Mouse (Mus musculus): ENCODE measurements around the gene Capn12. TPM values are rescaled to one million over a fixed set of nuclear protein-coding genes. Genes with fewer than 3 reads are reported as not detected.

The Capn12 gene
- total and polyA plus RNA-seq, 3 experiments: 0.17 TPM; not detected in 2

- H3K79me2 ChIP-seq (replicated peaks; ENCODE audit: control insufficient read depth, extremely low read depth, insufficient read depth, poor library complexity, severe bottlenecking): peaks cover 16% of the 10 kb centered on the region; the same call in 1 of the 2 replicates
- TF ChIP-seq HCFC1 (IDR thresholded peaks at IDR 0.05; ENCODE audit: low read depth, low read length) (no peak), PAX5 (IDR thresholded peaks at IDR 0.05; ENCODE audit: low read length) (no peak), RAD21 (IDR thresholded peaks at IDR 0.05; ENCODE audit: low read depth, low read length) (no peak; the same call in 1 of the 2 replicates), JUN (IDR thresholded peaks at IDR 0.05; ENCODE audit: insufficient read depth, low read depth, low read length) (no peak), ZKSCAN1 (IDR thresholded peaks at IDR 0.05; ENCODE audit: borderline replicate concordance, low read depth, low read length) (no peak), SIN3A (IDR thresholded peaks at IDR 0.05; ENCODE audit: low read length) (no peak), CHD1 (IDR thresholded peaks at IDR 0.05; ENCODE audit: low read depth, low read length) (no peak), ZNF384 (IDR thresholded peaks at IDR 0.05; ENCODE audit: low read depth, low read length) (no peak), CHD2 (IDR thresholded peaks at IDR 0.05; ENCODE audit: low read length) (no peak), KAT2A (IDR thresholded peaks at IDR 0.05; ENCODE audit: insufficient replicate concordance, low read length) (no peak), NELFE (IDR thresholded peaks at IDR 0.05; ENCODE audit: low read depth, low read length) (no peak), IRF4 (IDR thresholded peaks at IDR 0.05; ENCODE audit: low read depth, low read length) (no peak), E2F4 (IDR thresholded peaks at IDR 0.05; ENCODE audit: insufficient replicate concordance, low read depth, low read length) (no peak), MAFK (IDR thresholded peaks at IDR 0.05; ENCODE audit: insufficient replicate concordance, low read length) (no peak), TBP (conservative IDR thresholded peaks at IDR 0.05; ENCODE audit: low read depth, low read length) (no peak), GABPA (IDR thresholded peaks at IDR 0.05; ENCODE audit: insufficient replicate concordance, low read depth, low read length) (no peak), USF2 (conservative IDR thresholded peaks at IDR 0.05; ENCODE audit: low read depth, low read length) (no peak)
- H3K27ac ChIP-seq (ENCODE audit: insufficient read depth, low read depth): no peak overlapping the region
- H3K27me3 ChIP-seq (replicated peaks): no peaks in the 10 kb centered on the region
- in situ Hi-C loops (cut with MboI; ENCODE audit: low pct_ligation_motif_present, low pct_unique_long_range_greater_than_20kb, low sequenced_read_pairs): no loop called here
- H3K4me3 ChIP-seq (replicated peaks in 1 of 3; ENCODE audit: low read depth in 2 of 3, low read length in 2 of 3, poor library complexity in 1 of 3): no peak overlapping the region
- no peak for DNase-seq (ENCODE audit: extremely low read depth)
- dilution Hi-C loops (cut with MboI; ENCODE audit: extremely low pct_ligation_motif_present, extremely low pct_unique_long_range_greater_than_20kb, low sequenced_read_pairs): no loop called here
- H3K9ac ChIP-seq (ENCODE audit: insufficient read depth, low read depth): no peak overlapping the region
- no peak overlapping the region for H3K4me2 ChIP-seq (ENCODE audit: insufficient read depth, low read depth, poor library complexity, severe bottlenecking)
- peaks cover 5 to 47% of the 10 kb centered on the region in 2 experiments for H3K4me1 ChIP-seq (ENCODE audit: control insufficient read depth in 1 of 2, insufficient read depth in 2 of 2)
- no peaks in the 10 kb centered on the region for H3K9me3 ChIP-seq (replicated peaks; ENCODE audit: low read length)
- H3K36me3 ChIP-seq (replicated peaks in 1 of 2; ENCODE audit: control insufficient read depth in 1 of 2, insufficient read depth in 1 of 2, low read length in 1 of 2): peaks cover 0 to 54% of the 10 kb centered on the region in 2 experiments
Observed at GRCm38 (mm10) chr7:28930320-28931031, 49.3 kb downstream of the Capn12 start.

- Histone ChIP-seq H3K36me3 (replicated peaks in 1 of 2; ENCODE audit: control insufficient read depth in 1 of 2, insufficient read depth in 1 of 2, low read length in 1 of 2) (peaks cover 0 to 58% of the 10 kb centered on the region in 2 experiments), H3K27me3 (replicated peaks) (no peaks in the 10 kb centered on the region), H3K9ac (ENCODE audit: insufficient read depth, low read depth) (no peak overlapping the region), H3K4me3 (replicated peaks in 1 of 3; ENCODE audit: low read depth in 2 of 3, low read length in 2 of 3, poor library complexity in 1 of 3) (no peak overlapping the region), H3K4me2 (ENCODE audit: insufficient read depth, low read depth, poor library complexity, severe bottlenecking) (no peak overlapping the region), H3K27ac (ENCODE audit: insufficient read depth, low read depth) (no peak overlapping the region), H3K79me2 (replicated peaks; ENCODE audit: control insufficient read depth, extremely low read depth, insufficient read depth, poor library complexity, severe bottlenecking) (peaks cover 17% of the 10 kb centered on the region; the same call in 1 of the 2 replicates), H3K4me1 (ENCODE audit: control insufficient read depth in 1 of 2, insufficient read depth in 2 of 2) (peaks cover 5 to 46% of the 10 kb centered on the region in 2 experiments), H3K9me3 (replicated peaks; ENCODE audit: low read length) (no peaks in the 10 kb centered on the region)
- DNase-seq (ENCODE audit: extremely low read depth): no peak
- in situ Hi-C loops (cut with MboI; ENCODE audit: low pct_ligation_motif_present, low pct_unique_long_range_greater_than_20kb, low sequenced_read_pairs): no loop called here
- dilution Hi-C loops (cut with MboI; ENCODE audit: extremely low pct_ligation_motif_present, extremely low pct_unique_long_range_greater_than_20kb, low sequenced_read_pairs): no loop called here
- TF ChIP-seq JUND (conservative IDR thresholded peaks at IDR 0.05; ENCODE audit: low read depth, low read length): no peak
- TF ChIP-seq HCFC1 (IDR thresholded peaks at IDR 0.05; ENCODE audit: low read depth, low read length): no peak
- no peak for TF ChIP-seq KAT2A (IDR thresholded peaks at IDR 0.05; ENCODE audit: insufficient replicate concordance, low read length)
- no peak for TF ChIP-seq CHD1 (IDR thresholded peaks at IDR 0.05; ENCODE audit: low read depth, low read length)
- TF ChIP-seq GABPA (IDR thresholded peaks at IDR 0.05; ENCODE audit: insufficient replicate concordance, low read depth, low read length): no peak
- no peak for TF ChIP-seq TCF12 (IDR thresholded peaks at IDR 0.05; ENCODE audit: low read depth, low read length)
- TF ChIP-seq PAX5 (IDR thresholded peaks at IDR 0.05; ENCODE audit: low read length): no peak
- TF ChIP-seq MAX (IDR thresholded peaks at IDR 0.05; ENCODE audit: low read length): no peak
- TF ChIP-seq IRF4 (IDR thresholded peaks at IDR 0.05; ENCODE audit: low read depth, low read length): no peak
- TF ChIP-seq MXI1 (IDR thresholded peaks at IDR 0.05; ENCODE audit: low read depth, low read length): no peak
- TF ChIP-seq ZKSCAN1 (IDR thresholded peaks at IDR 0.05; ENCODE audit: borderline replicate concordance, low read depth, low read length): no peak
- no peak for TF ChIP-seq ZNF384 (IDR thresholded peaks at IDR 0.05; ENCODE audit: low read depth, low read length)
- no peak for TF ChIP-seq USF2 (conservative IDR thresholded peaks at IDR 0.05; ENCODE audit: low read depth, low read length)
- TF ChIP-seq RCOR1 (conservative IDR thresholded peaks at IDR 0.05; ENCODE audit: low read depth, low read length): no peak
Observed at GRCm38 (mm10) chr7:28931032-28931694, 49.9 kb downstream of the Capn12 start.
